Mouse (Mus musculus) kidney, adult 11 months (tissue): Measurements from ENCODE around the gene Ddi1.
"Not testable (repeated sequence)": the region's sequence is repeated elsewhere in the genome, so short reads cannot be mapped to it uniquely, and the experiment has no call there.

Experiments
- DNase-seq: peaks from one replicate; pipeline ENCODE4 v3.0.0; 2022

Ddi1 gene

DNA sequence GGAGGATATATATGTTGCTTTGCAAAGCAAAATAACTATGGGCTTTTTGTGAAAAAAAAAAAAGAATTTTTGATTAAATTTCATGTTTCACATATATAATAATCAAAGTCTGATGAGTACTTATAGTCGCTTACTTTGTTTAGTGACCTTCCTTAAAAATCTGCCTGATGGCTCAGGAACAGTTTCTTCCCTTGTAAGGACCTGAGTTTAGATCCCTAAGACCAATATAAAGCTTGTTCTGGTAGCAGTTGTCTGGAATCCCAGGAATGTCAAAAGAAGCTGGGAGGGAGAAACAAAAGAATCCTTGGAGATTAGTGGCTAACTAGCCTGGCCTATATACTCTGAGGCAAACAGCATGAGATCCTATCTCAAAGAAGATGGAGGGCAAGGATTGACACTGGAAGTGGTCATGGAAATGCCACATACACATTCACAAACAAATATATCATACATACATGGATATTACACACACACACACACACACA is at the start of gene Ddi1:
Gene Ddi1 (minus strand): TSS at position 51 of the 485 bp plus-strand sequence.
- DNase-seq = no peak

DNA sequence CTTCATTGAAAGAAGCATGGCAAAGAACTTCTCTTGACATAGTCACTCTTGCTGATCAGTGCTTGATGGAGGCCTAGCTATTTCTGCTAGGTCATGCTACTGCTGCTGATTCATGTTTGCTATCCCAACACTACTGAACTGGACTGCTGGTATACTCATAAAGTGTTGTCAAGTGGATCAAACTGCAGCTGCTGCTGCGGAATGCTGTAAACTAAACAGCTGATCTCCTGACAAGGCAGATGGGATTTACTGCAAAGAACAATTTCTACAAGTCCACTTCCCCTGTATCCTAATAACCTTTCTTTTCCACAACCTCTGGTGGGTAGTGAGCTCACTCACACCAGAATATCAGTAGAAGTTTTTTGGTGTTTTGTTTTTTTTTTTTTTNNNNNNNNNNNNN is 47.5 kb upstream of the Ddi1 start:
- DNase-seq = no peak

DNA sequence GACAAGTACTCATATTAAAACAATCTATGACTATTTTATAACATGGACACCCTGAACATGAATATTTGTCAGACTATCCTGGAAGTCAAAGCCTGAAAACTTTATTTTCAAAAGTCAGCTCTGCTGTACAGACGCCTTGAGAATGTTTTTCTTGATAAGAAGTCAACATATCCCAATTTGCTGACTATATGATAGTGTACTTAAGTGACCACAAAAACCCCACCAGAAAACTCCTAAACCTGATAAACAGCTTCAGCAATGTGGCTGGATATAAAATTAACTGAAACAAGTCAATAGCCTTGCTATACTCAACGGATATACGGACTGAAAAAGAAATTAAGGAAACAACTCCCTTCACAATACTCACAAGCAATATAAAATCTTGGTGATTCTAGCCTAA is 36.2 kb upstream of the Ddi1 start:
- no peak for DNase-seq

DNA sequence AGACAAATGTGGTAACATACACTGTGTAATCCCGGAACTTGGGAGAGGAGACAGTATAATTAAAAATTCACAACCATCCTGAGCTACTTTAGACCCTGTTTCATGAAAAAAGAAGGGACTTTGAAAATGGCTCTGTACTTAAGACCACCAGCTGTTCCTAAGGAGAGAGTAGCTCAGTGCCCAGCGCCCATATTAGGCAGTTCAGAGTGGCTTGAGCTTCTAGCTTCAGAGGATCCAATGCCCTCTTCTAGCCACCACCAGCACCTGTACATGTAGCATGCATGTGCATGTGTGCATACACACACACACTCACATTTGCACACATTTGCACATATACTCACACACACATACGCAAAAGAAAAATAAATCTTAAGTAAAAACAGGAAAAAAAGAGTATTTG is 34.9 kb upstream of the Ddi1 start:
- no peak for DNase-seq

DNA sequence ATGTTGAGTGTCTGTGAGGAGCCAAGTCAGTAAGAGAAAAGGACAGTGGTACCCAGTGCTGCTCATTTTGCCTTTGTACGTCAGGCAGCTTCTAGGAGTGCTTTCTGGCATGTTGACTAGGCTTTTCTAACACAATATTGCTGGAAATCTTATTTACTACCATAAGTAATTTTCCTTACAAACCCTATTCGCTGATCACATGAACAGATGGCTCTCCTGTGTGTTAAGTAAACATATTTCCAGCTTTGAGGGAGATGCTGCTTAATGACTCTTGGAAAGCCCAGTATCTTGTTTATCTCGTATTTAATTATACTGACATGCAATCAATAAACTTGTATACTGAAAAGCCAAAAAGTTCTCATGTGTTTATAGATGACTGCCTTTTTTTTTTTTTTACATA is 32.4 kb upstream of the Ddi1 start:
- DNase-seq = no peak

DNA sequence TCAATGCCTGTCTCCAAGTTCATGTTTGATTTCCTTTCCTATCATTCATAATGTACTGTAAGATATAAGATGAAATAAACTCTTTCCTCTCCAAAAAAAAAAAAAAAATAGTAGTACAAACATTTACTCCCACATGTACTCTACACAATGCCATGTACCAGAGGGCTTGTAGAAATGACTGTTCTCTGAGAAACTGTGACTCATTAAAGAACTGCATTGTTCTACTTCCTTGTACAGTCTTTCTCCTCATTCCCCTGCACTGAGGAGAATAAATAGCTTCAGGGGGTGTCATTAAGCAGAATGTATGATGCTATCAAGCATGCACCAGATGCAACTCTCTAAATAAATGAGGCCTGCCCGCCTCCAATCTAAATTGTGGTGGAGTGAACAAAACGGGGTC is 28.9 kb upstream of the Ddi1 start:
- no peak for DNase-seq

DNA sequence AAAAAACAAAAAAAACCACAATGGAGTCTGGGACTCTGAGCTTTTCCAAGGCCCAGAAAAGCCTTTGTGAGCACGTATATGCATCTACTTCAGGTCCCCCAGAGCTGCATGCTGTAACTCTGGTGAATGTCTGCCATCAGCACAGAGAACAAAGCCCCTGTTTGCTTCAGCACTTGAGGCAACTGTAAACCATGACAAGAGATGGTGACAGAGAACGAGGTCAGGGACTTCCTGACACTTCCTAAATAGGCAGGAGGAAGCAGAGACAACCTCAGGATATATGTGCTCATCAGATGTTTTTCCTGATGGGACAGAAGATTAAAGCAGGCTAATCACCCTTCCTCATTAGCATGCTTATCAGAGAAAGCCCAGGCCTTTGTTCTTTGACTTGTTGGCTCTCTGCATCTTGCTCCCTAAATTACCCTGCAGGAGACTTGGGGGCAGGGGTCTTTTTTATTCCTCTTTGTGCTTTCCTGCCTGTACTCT is 19.6 kb upstream of the Ddi1 start:
- no peak for DNase-seq

DNA sequence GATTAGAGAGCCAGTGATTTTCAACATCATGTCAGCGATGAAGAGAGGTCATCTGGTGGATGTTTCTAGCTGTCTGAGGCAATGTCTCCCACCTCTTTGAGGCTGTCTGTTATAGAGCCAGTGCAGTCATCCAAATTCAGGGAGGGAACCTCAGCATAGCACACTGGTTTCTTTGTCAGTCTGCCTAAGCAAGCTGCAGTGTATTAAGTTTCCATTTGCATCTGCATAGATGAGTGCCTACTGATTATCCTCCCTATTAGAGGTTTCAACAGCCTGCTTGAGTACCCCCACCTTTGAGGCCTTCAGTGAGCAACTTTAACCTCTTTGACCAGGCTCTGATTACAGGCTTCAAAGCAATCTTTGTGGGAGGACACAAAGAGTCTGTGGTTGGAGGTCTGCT is 17.1 kb upstream of the Ddi1 start:
- DNase-seq = no peak

DNA sequence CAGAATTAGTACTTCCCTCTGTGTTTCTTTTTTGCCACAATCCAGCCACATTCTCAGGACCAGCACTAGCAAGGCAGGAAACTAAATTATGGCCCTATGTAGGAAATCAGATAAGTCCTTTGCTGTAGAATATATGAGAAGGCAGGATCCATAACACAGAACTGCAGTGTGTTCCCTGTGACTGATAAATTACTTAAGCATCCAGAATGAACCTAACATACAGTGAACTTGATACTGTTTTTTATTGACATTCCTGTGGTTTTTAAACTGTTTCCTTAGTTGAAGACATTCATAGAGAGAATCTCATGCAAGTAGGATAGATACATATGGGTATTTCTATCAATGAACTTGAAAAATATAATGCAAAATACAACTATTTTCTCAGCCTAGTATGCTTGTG is 7.9 kb upstream of the Ddi1 start:
- DNase-seq = no peak

DNA sequence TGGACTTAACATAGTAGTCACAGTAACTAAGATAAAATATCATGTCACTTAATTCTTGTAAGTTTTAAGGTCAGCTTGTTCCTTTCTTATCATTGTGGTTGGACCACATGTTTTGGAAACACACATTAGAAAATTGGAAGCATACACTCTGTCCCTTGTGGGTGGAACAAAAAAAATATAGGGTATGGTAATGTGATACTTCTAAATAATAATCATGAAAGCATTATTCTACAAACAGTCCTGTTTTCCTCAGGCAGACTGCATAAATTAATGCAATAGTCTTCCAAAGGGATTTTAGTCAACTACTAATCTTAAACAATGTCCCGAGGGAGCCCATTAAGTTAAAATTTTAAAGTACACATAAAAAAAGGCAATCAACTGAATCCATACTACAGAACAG is 6.7 kb upstream of the Ddi1 start:
- DNase-seq = no peak

DNA sequence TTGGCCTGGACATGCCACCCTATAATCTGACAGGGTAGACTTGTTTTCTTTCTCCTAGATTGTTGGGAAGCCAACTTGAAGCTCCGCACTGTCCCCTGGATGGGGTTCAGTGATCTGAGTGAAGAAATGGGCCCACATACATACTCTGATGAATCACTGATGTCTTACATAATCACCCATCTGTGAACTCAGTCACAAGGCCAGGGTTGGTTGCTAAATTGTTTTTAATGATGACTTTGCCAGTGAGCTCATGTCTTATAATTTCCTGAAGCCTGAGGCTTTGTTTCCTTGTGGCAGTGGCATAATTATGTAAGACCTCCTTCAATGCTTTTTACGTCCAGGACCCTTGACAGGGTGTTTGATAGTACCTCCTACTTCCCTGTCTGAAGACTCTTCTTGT is 4.8 kb downstream of the Ddi1 start:
- no peak for DNase-seq

DNA sequence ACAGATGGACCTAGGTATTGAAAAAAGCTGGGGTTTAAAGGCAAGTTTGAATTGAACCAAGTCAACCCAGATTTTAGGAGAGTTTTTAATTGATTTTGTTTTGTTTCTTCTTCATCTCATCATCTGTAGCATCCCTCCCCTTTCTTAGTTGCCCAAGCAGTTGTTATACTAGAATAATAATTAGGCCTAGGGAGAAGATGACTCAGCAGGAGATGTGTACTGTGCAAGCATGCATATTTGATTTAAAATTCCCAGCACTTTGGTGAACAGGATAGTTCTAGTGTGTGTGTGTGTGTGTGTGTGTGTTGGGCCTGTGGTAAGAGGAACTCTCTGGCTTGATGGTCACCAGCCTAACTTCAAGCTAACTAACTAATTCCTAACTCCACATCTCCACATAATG is 12.6 kb downstream of the Ddi1 start:
- no peak for DNase-seq

DNA sequence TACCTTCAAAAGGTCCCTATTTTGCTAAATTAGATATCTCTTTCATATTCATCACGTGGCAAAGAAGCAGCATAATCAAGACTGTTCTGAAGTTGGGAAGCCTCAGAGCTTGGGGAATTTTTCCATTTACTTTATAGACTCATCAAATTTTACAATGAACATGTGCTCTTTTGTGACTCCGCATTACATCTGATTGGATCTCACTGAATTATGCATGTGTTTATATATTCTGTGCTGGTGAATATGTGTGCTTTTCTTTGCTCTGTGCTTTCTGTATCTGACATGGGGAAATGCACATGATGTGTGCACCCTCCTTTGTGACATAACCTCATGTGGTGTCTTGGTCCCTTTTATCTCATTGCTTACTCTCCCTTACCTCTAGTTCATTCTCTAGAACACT is 17.7 kb downstream of the Ddi1 start:
- no peak for DNase-seq

DNA sequence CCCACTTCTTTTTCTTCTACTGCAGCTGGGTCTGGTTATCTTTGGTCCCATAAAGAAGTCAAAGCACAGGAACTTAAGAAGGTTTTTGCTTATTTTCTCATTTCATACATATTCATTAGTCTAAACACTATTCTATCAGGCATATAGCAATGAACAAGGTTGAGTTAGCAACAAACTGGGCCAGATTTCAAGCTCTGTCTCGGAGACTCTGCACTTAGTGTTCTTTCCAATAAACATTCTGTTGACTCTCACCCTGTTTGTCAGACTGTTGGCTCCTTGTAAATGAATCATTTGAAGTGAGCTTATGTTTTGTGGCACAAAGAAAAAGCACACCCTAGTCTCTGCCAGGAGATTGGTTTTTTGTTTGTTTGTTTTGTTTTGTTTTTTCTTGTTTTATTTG is 19.3 kb downstream of the Ddi1 start:
- no peak for DNase-seq

DNA sequence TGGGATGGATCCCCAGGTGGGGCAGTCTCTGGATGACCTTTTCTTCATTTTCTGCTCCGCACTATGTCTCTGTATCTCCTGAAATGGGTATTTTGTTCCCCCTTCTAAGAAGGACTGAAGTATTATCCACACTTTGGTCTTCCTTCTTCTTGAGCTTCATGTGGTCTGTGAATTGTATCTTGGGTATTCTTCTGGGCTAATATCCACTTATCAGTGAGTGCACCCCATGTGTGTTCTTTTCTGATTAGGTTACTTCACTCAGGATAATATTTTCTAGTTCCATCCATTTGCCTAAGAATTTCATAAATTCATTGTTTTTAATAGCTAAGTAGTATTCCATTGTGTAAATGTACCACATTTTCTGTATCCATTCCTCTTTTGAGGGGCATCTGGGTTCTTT is 33.7 kb downstream of the Ddi1 start:
- DNase-seq = not testable (repeated sequence)

DNA sequence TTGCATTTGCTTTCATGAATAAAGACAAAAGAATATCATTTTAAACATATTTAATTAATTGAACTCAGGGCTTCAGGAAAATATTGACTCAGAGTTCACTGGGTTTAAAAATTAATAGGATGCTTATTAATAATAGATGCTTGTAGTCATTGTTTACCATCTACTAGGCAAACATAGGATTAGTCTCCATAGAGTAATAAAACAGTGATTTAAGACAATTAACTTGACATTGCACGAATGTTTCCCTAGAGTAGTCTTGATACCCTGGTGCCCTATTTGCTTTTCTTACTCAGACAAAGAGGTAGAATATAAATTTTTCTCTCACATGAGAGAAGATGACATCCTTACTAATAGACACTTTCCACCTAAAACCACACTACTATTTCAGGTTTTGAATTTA is 52.1 kb downstream of the Ddi1 start:
- no peak for DNase-seq

DNA sequence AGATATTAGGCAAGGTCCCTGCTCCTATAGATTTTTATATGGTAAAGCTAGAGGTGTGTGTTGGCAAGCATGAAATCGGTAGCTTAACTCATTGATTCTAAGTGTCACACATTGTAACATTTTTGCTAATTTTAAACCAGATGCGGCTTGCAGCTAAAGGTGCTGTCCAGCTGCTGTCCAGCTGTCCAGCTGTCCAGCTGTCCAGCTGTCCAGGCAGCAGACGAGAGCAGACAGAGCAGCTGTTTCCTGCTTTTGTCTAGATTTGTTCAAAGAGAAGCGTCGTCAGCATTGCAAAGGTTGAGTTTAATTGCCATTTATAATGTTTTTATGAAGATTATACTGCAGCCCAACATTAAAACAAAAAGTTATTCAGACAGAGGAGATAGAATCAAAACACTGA is 56.8 kb downstream of the Ddi1 start:
- no peak for DNase-seq
